Mouse (Mus musculus): Measurements from ENCODE around the gene Dao.

DNA sequence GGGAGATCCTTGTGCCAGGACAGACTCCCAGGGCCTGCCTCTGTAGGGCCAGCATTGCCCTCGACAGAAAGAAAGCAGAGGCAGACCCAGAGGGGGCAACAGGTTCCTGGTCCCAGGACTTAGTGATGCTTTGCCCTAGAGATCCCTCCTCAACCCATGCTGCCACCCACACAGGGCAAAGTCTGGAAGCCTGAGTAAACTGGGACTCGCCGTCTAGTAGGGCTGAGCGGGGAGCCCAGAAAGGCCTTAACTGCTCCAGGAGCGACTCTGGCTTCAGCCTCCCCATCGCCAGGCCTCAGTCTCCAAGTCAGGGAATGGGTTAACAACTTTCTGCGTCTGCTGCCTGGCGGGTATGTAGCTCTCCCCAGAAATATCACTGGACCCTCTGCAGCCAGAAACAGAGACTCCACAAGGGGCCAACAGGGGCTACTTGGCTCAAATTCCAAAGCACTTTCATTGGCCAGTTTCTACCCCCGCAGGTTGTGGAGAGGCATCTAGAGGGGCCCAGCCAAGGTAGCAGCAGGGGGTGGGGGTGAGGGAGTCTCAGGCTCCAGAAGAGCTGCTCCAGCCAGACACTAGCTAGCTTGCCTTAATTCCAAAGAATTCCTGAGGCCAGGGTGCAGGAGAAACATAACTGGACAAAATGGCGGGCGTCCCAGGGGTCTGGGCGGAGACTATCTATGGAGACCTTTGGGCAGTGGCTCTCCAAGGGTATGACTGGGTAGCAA lies 23.9 kb downstream of the Dao start:
- TF ChIP-seq POLR2A (IDR thresholded peaks at IDR 0.05; ENCODE audit: control insufficient read depth, low read depth, low read length) (no peak), CTCF (IDR thresholded peaks at IDR 0.05; ENCODE audit: control insufficient read depth, insufficient read depth, insufficient replicate concordance, low read depth, low read length) (no peak)

Data from testis, adult 2 months (tissue).